Mouse (Mus musculus) embryo, embryonic 10 days (tissue): ENCODE data around the gene Pip4k2a.
"Not testable (repeated sequence)": the region's sequence is repeated elsewhere in the genome, so short reads cannot be mapped to it uniquely, and the experiment has no call there.

Experiments used
- DNase-seq: peaks from one replicate; pipeline ENCODE4 v3.0.0-alpha.2; 2015; ENCODE audit warnings: low spot score

Gene Pip4k2a

GRCm38 (mm10) chr2:18998054-18998478, at the start of gene Pip4k2a, which contains the start of gene 4930426L09Rik:
TSS of gene Pip4k2a (minus strand) at chr2:18998126.
TSS of gene 4930426L09Rik (plus strand) at chr2:18998343.
- peak; percentile 93 for DNase-seq

- DNase-seq, result no peak
These were observed 40.1 kb upstream of the Pip4k2a start for GRCm38 (mm10) chr2:19037907-19038570.

GRCm38 (mm10) chr2:19037430-19037829, 39.5 kb upstream of the Pip4k2a start:
- no peak for DNase-seq

GRCm38 (mm10) chr2:19024807-19025206, 26.9 kb upstream of the Pip4k2a start:
- no peak for DNase-seq

GRCm38 (mm10) chr2:19018034-19018433, 20.1 kb upstream of the Pip4k2a start:
- no peak for DNase-seq

- no peak for DNase-seq
These were observed 18.9 kb upstream of the Pip4k2a start for GRCm38 (mm10) chr2:19016839-19017238.

GRCm38 (mm10) chr2:19016348-19016747, 18.4 kb upstream of the Pip4k2a start:
- no peak for DNase-seq

GRCm38 (mm10) chr2:19011443-19011842, 13.5 kb upstream of the Pip4k2a start:
- DNase-seq, result no peak

GRCm38 (mm10) chr2:19010541-19010940, 12.6 kb upstream of the Pip4k2a start:
- DNase-seq, result not testable (repeated sequence)

GRCm38 (mm10) chr2:19007580-19007979, 9.7 kb upstream of the Pip4k2a start:
- DNase-seq, result no peak

- DNase-seq, result no peak
These were observed 8.2 kb upstream of the Pip4k2a start for GRCm38 (mm10) chr2:19006124-19006523.

- no peak for DNase-seq
These were observed 6.9 kb upstream of the Pip4k2a start for GRCm38 (mm10) chr2:19004801-19005200.

- no peak for DNase-seq
These were observed 1.5 kb upstream of the Pip4k2a start for GRCm38 (mm10) chr2:18999395-18999794.

- peak; percentile 68 for DNase-seq
These were observed 447 bp downstream of the Pip4k2a start for GRCm38 (mm10) chr2:18997387-18997971.

GRCm38 (mm10) chr2:18996451-18997211, 1.3 kb downstream of the Pip4k2a start:
- peak; percentile 38 for DNase-seq

- no peak for DNase-seq
These were observed 5.1 kb downstream of the Pip4k2a start for GRCm38 (mm10) chr2:18992512-18993510.

GRCm38 (mm10) chr2:18988885-18989284, 9.0 kb downstream of the Pip4k2a start:
- no peak for DNase-seq

GRCm38 (mm10) chr2:18985506-18985905, 12.4 kb downstream of the Pip4k2a start:
- DNase-seq, result no peak

- DNase-seq, result no peak
These were observed 13.7 kb downstream of the Pip4k2a start for GRCm38 (mm10) chr2:18984095-18984847.

- no peak for DNase-seq
These were observed 14.4 kb downstream of the Pip4k2a start for GRCm38 (mm10) chr2:18983546-18983945.

- no peak for DNase-seq
These were observed 15.3 kb downstream of the Pip4k2a start for GRCm38 (mm10) chr2:18982581-18982980.
